Mouse (Mus musculus) lung, embryonic 15.5 days (tissue): ENCODE measurements at regions not wholly inside any gene's neighbourhood (a gene's known extent, or its start where the extent isn't known, plus 50 kb on each side); places are given as distances from the start of the nearest gene placed in this dataset.

Source experiments
- ATAC-seq: fragments of 200-750 bp; cut with Nextera tagmentation; 2 replicates; pipeline ENCODE4 v1.8.0; 2017; ENCODE audit warnings: moderate number of reproducible peaks, borderline replicate concordance; ENCODE audit not compliant: low FRiP score, low TSS enrichment; ENCODE audit errors: extremely low read depth
- H3K27ac ChIP-seq: fragments of 300-500 bp; sonication (generic); 2 replicates; pipeline ENCODE4 v1.5.1; 2015; ENCODE audit warnings: moderate library complexity, mild to moderate bottlenecking, inconsistent platforms
- H3K27me3 ChIP-seq: fragments of 300-500 bp; sonication (generic); 2 replicates; pipeline ENCODE4 v1.6.1; 2015; ENCODE audit warnings: inconsistent platforms
- H3K36me3 ChIP-seq: fragments of 300-500 bp; sonication (generic); 2 replicates; pipeline ENCODE4 v1.6.1; 2015; ENCODE audit warnings: inconsistent platforms
- H3K4me1 ChIP-seq: fragments of 300-500 bp; sonication (generic); 2 replicates; pipeline ENCODE4 v1.6.1; 2015; ENCODE audit warnings: inconsistent platforms
- H3K4me2 ChIP-seq: fragments of 300-500 bp; sonication (generic); 2 replicates; pipeline ENCODE4 v1.6.1; 2015; ENCODE audit warnings: inconsistent platforms, mild to moderate bottlenecking, moderate library complexity
- H3K4me3 ChIP-seq: fragments of 300-500 bp; sonication (generic); 2 replicates; pipeline ENCODE4 v1.5.1; 2015; ENCODE audit warnings: mild to moderate bottlenecking, inconsistent platforms
- H3K9ac ChIP-seq: fragments of 300-500 bp; sonication (generic); 2 replicates; pipeline ENCODE4 v1.6.1; 2015; ENCODE audit warnings: inconsistent platforms
- H3K9me3 ChIP-seq: fragments of 300-500 bp; sonication (generic); 2 replicates; pipeline ENCODE4 v1.6.1; 2016; ENCODE audit warnings: inconsistent platforms
- WGBS: fragments of 180-500 bp; shearing (Covaris S2); methylation state at CpG from one replicate; pipeline ENCODE4 v1.1.7; 2015; 5-methylcytosine and 5-hydroxymethylcytosine counted together

- Histone ChIP-seq H3K27me3 (no peaks in the 10 kb centered on the region), H3K4me3 (no peak overlapping the region), H3K36me3 (no peaks in the 10 kb centered on the region), H3K4me2 (no peak overlapping the region), H3K9ac (no peak overlapping the region), H3K27ac (no peak overlapping the region), H3K9me3 (no peaks in the 10 kb centered on the region), H3K4me1 (no peaks in the 10 kb centered on the region)
- WGBS: 0% methylated on average over 1 of the region's 1 CpGs
- no peak for ATAC-seq
These were observed 309.1 kb upstream of the Sphkap start for GRCm38 (mm10) chr1:83717056-83717455.

DNA sequence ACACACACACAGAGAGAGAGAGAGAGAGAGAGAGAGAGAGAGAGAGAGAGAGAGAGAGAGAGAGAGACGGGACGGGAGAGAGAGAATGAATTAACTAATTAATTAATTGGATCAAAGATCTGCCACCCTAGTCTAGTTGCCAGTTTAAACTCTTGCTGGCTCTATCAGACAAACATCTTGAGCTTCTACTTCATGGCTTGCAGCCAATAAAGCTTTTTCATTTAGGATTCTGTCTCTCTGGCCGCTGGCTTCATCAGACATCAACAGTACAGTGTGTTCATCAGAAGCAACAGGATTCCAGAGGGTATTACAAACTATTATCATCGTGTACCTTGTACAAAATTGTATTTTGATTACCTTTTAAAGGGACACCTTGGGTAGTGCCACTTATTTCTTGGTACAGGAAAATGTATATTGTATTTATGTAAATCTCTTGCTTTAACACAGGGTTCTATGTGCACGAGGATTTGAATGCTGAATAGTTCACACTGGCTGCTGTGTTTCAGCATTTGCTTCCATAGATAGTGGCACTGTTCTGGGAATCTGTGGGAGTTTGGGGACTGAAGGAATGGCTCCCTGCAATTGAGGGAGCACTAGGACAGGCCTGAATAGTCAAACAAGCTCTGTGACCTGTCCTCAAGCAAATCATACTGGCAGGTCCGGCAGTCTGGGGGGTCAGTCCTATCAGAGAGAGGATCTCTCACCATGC lies 293.9 kb upstream of the Sphkap start:
- Histone ChIP-seq H3K27ac (no peak overlapping the region), H3K9ac (no peak overlapping the region), H3K4me3 (no peak overlapping the region), H3K4me2 (no peak overlapping the region), H3K9me3 (no peaks in the 10 kb centered on the region), H3K27me3 (no peaks in the 10 kb centered on the region), H3K36me3 (no peaks in the 10 kb centered on the region), H3K4me1 (no peaks in the 10 kb centered on the region)
- ATAC-seq: no peak
- WGBS: 52% methylated on average over 6 of the region's 6 CpGs

GRCm38 (mm10) chr1:83697422-83697821 lies 289.4 kb upstream of the Sphkap start:
- no peak overlapping the region for H3K9ac ChIP-seq
- H3K27me3 ChIP-seq: no peaks in the 10 kb centered on the region
- no peak overlapping the region for H3K4me2 ChIP-seq
- ATAC-seq: no peak
- no peaks in the 10 kb centered on the region for H3K36me3 ChIP-seq
- H3K4me1 ChIP-seq: no peaks in the 10 kb centered on the region
- H3K4me3 ChIP-seq: no peak overlapping the region
- no peaks in the 10 kb centered on the region for H3K9me3 ChIP-seq
- 36% methylated on average over 6 of the region's 6 CpGs for WGBS
- H3K27ac ChIP-seq: no peak overlapping the region

GRCm38 (mm10) chr1:83685221-83685620 lies 277.2 kb upstream of the Sphkap start:
- H3K4me1 ChIP-seq: no peaks in the 10 kb centered on the region
- 62% methylated on average over 3 of the region's 3 CpGs for WGBS
- no peaks in the 10 kb centered on the region for H3K9me3 ChIP-seq
- H3K27me3 ChIP-seq: no peaks in the 10 kb centered on the region
- no peak overlapping the region for H3K4me3 ChIP-seq
- no peak for ATAC-seq
- no peak overlapping the region for H3K4me2 ChIP-seq
- no peak overlapping the region for H3K27ac ChIP-seq
- H3K9ac ChIP-seq: no peak overlapping the region
- H3K36me3 ChIP-seq: no peaks in the 10 kb centered on the region

- 56% methylated on average over 2 of the region's 2 CpGs for WGBS
- Histone ChIP-seq H3K4me2 (no peak overlapping the region), H3K27me3 (no peaks in the 10 kb centered on the region), H3K9me3 (no peaks in the 10 kb centered on the region), H3K9ac (no peak overlapping the region), H3K4me1 (no peaks in the 10 kb centered on the region), H3K36me3 (no peaks in the 10 kb centered on the region), H3K27ac (no peak overlapping the region), H3K4me3 (no peak overlapping the region)
- ATAC-seq: no peak
These were observed 257.3 kb upstream of the Sphkap start for GRCm38 (mm10) chr1:83665326-83665725.

GRCm38 (mm10) chr1:83661808-83662802 lies 254.1 kb upstream of the Sphkap start:
- WGBS: 86% methylated on average over 3 of the region's 3 CpGs
- H3K4me2 ChIP-seq: no peak overlapping the region
- ATAC-seq: no peak

DNA sequence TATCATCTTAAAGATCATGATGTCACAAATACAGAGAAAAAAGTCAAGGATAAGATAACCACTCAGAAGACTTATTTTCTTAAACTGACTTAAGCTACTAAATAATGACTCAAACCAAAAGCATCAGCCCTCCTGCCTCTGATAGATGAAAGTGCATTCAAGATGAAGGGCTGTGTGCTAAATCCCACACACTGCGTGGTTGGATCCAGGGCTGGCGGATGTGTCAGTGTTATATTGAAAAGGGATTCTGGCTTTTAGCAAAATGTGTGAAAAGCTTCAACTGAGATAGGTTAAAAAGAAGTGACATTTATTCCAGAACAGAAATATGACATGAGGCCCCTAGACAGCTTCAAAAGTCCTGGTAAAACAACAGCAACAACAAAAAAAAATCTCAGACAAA lies 245.7 kb upstream of the Sphkap start:
- Histone ChIP-seq H3K27me3 (no peaks in the 10 kb centered on the region), H3K9ac (no peak overlapping the region), H3K4me3 (no peak overlapping the region), H3K9me3 (no peaks in the 10 kb centered on the region), H3K36me3 (no peaks in the 10 kb centered on the region), H3K4me1 (no peaks in the 10 kb centered on the region), H3K27ac (no peak overlapping the region), H3K4me2 (no peak overlapping the region)
- ATAC-seq: no peak
- 79% methylated on average over 2 of the region's 2 CpGs for WGBS

More at GRCm38 (mm10) chr1:83661808-83662802, 254.1 kb upstream of the Sphkap start:
- Histone ChIP-seq H3K27me3 (no peaks in the 10 kb centered on the region), H3K9ac (no peak overlapping the region), H3K36me3 (no peaks in the 10 kb centered on the region), H3K4me1 (no peaks in the 10 kb centered on the region), H3K9me3 (no peaks in the 10 kb centered on the region), H3K27ac (no peak overlapping the region), H3K4me3 (no peak overlapping the region)

- Histone ChIP-seq H3K4me2 (no peak overlapping the region), H3K9ac (no peak overlapping the region), H3K9me3 (no peaks in the 10 kb centered on the region), H3K4me3 (no peak overlapping the region), H3K36me3 (no peaks in the 10 kb centered on the region), H3K27me3 (no peaks in the 10 kb centered on the region), H3K27ac (no peak overlapping the region), H3K4me1 (no peaks in the 10 kb centered on the region)
- ATAC-seq: no peak
- WGBS: 64% methylated on average over 1 of the region's 1 CpGs
These were observed 237.6 kb upstream of the Sphkap start for GRCm38 (mm10) chr1:83645606-83646005.

- Histone ChIP-seq H3K27me3 (no peaks in the 10 kb centered on the region), H3K4me1 (no peaks in the 10 kb centered on the region), H3K4me3 (no peak overlapping the region), H3K36me3 (no peaks in the 10 kb centered on the region), H3K9ac (no peak overlapping the region), H3K27ac (no peak overlapping the region), H3K4me2 (no peak overlapping the region), H3K9me3 (no peaks in the 10 kb centered on the region)
- ATAC-seq: no peak
These were observed 234.7 kb upstream of the Sphkap start for GRCm38 (mm10) chr1:83642656-83643055.

DNA sequence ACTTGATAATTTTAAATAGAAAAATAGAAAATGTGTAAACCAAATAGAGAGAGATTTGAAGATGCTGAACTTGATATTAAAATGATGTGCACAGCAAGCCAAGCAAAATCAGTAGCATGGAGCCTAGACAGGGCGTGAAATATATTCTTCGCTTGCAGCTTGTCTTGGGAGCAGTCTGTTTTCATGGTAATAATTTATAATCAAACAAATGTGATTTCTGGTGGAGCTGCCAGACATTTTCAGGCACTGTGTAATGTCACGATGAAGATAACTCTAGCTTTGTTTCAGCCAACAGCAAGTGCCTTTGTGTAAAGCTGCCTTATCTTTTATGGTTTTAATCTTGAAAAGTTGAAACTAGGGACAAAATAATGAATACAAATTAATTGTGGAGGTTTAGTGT lies 228.1 kb upstream of the Sphkap start:
- WGBS: 50% methylated on average over 3 of the region's 3 CpGs
- H3K9ac ChIP-seq: no peak overlapping the region
- no peaks in the 10 kb centered on the region for H3K27me3 ChIP-seq
- H3K4me3 ChIP-seq: no peak overlapping the region
- no peak overlapping the region for H3K4me2 ChIP-seq
- no peak overlapping the region for H3K27ac ChIP-seq
- ATAC-seq: no peak
- H3K9me3 ChIP-seq: no peaks in the 10 kb centered on the region
- no peaks in the 10 kb centered on the region for H3K4me1 ChIP-seq
- H3K36me3 ChIP-seq: no peaks in the 10 kb centered on the region

GRCm38 (mm10) chr1:83631798-83632197 lies 223.8 kb upstream of the Sphkap start:
- 32% methylated on average over 4 of the region's 4 CpGs for WGBS
- Histone ChIP-seq H3K4me2 (no peak overlapping the region), H3K9ac (no peak overlapping the region), H3K27ac (no peak overlapping the region), H3K4me1 (no peaks in the 10 kb centered on the region), H3K36me3 (no peaks in the 10 kb centered on the region), H3K9me3 (no peaks in the 10 kb centered on the region), H3K27me3 (no peaks in the 10 kb centered on the region), H3K4me3 (no peak overlapping the region)
- no peak for ATAC-seq

DNA sequence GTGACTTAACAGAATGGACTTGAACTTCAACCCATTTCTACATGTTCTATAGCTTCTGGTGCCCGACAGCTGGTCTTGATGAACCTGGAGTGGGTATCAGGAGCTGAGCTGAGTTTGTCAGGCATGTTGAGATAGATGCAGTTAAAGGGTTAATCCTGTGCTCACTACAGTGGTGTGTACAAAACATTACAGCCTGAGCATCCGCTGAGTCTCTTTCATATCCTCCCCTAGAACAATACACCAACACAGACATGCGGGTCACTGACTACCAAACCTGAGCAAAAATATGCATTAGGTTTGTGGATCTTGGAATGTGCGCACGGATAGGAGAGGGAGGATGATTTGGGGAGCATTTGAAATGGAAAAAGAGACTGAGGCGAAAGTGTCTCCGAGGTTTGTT lies 223.4 kb upstream of the Sphkap start:
- Histone ChIP-seq H3K4me3 (no peak overlapping the region), H3K9ac (no peak overlapping the region), H3K9me3 (no peaks in the 10 kb centered on the region), H3K4me1 (no peaks in the 10 kb centered on the region), H3K4me2 (no peak overlapping the region), H3K27ac (no peak overlapping the region), H3K27me3 (no peaks in the 10 kb centered on the region), H3K36me3 (no peaks in the 10 kb centered on the region)
- ATAC-seq: no peak
- WGBS: 71% methylated on average over 7 of the region's 7 CpGs
